Mouse (Mus musculus) monocyte, adult 2 months (primary cell): ENCODE results near the gene Sp100.

ENCODE experiments used
- DNase-seq, 2 experiments: peaks; one replicate each; pipeline ENCODE4 v3.0.0; 2022; ENCODE audit warnings: low spot score in 2 of 2, low read depth in 1 of 2

The Sp100 gene

GRCm38 (mm10) chr1:85697721-85698493 lies 48.1 kb downstream of the Sp100 start:
- DNase-seq: no peak

GRCm38 (mm10) chr1:85702531-85702930 lies 52.7 kb downstream of the Sp100 start:
- DNase-seq: no peak

- peak; percentile 92 to 94 for DNase-seq
Observed at GRCm38 (mm10) chr1:85703245-85704186, 53.7 kb downstream of the Sp100 start.

- DNase-seq: no peak
Observed at GRCm38 (mm10) chr1:85705552-85705951, 55.8 kb downstream of the Sp100 start.

- no peak for DNase-seq
Observed at GRCm38 (mm10) chr1:85706754-85707153, 57.0 kb downstream of the Sp100 start.

- no peak for DNase-seq
Observed at GRCm38 (mm10) chr1:85714501-85714900, 64.7 kb downstream of the Sp100 start.

GRCm38 (mm10) chr1:85716447-85717027 lies 66.7 kb downstream of the Sp100 start:
- no peak for DNase-seq

- no peak for DNase-seq
Observed at GRCm38 (mm10) chr1:85719049-85719448, 69.3 kb downstream of the Sp100 start.

GRCm38 (mm10) chr1:85720220-85720893 lies 70.6 kb downstream of the Sp100 start:
- DNase-seq: no peak

GRCm38 (mm10) chr1:85730471-85730870 lies 80.7 kb downstream of the Sp100 start:
- no peak for DNase-seq

- DNase-seq: no peak
Observed at GRCm38 (mm10) chr1:85732581-85732980, 82.8 kb downstream of the Sp100 start.

- no peak for DNase-seq
Observed at GRCm38 (mm10) chr1:85734511-85734910, 84.7 kb downstream of the Sp100 start.

- DNase-seq: peak; percentile 45 to 69
Observed at GRCm38 (mm10) chr1:85735463-85736123, 85.8 kb downstream of the Sp100 start.

GRCm38 (mm10) chr1:85736355-85737184 lies 86.8 kb downstream of the Sp100 start:
- DNase-seq: peak; percentile 57 to 66

GRCm38 (mm10) chr1:85739000-85739399 lies 89.2 kb downstream of the Sp100 start:
- no peak for DNase-seq

GRCm38 (mm10) chr1:85739819-85740218 lies 90.0 kb downstream of the Sp100 start:
- DNase-seq: no peak

GRCm38 (mm10) chr1:85740923-85741322 lies 91.1 kb downstream of the Sp100 start:
- no peak for DNase-seq

GRCm38 (mm10) chr1:85742333-85742732 lies 92.5 kb downstream of the Sp100 start:
- DNase-seq: no peak

GRCm38 (mm10) chr1:85742916-85743505 lies 93.2 kb downstream of the Sp100 start:
- DNase-seq: no peak
